Mouse (Mus musculus): ENCODE measurements around the gene B3gat3. TPM values are rescaled to one million over a fixed set of nuclear protein-coding genes. Genes with fewer than 3 reads are reported as not detected.

The B3gat3 gene
- polyA plus RNA-seq, 1 experiment from 2014 or later = 39.6 TPM

Other genes with a start within 250 kb of the B3gat3 start
- 53.3 TPM for gene Slc3a2, start 197.0 kb upstream of the B3gat3 start, polyA plus RNA-seq (2014; fragmentation: Illumina TruSeq; extraction: RNeasy Lipid Tissue Mini Kit (QIAGEN cat#74804); ENCODE audit: low read depth, low replicate concordance)
- 21.9 TPM for gene Wdr74, start 184.5 kb upstream of the B3gat3 start, polyA plus RNA-seq (2014; fragmentation: Illumina TruSeq; extraction: RNeasy Lipid Tissue Mini Kit (QIAGEN cat#74804); ENCODE audit: low read depth, low replicate concordance)
- gene 1700092M07Rik, start 179.7 kb upstream of the B3gat3 start, polyA plus RNA-seq (2014; fragmentation: Illumina TruSeq; extraction: RNeasy Lipid Tissue Mini Kit (QIAGEN cat#74804); ENCODE audit: low read depth, low replicate concordance) = not detected
- 51.6 TPM for gene Stx5a, start 179.0 kb upstream of the B3gat3 start, polyA plus RNA-seq (2014; fragmentation: Illumina TruSeq; extraction: RNeasy Lipid Tissue Mini Kit (QIAGEN cat#74804); ENCODE audit: low read depth, low replicate concordance)
- gene Nxf1, start 163.3 kb upstream of the B3gat3 start, polyA plus RNA-seq (2014; fragmentation: Illumina TruSeq; extraction: RNeasy Lipid Tissue Mini Kit (QIAGEN cat#74804); ENCODE audit: low read depth, low replicate concordance) = 80.9 TPM
- 132 TPM for gene Tmem223, start 149.4 kb upstream of the B3gat3 start, polyA plus RNA-seq (2014; fragmentation: Illumina TruSeq; extraction: RNeasy Lipid Tissue Mini Kit (QIAGEN cat#74804); ENCODE audit: low read depth, low replicate concordance)
- gene Tmem179b, start 145.9 kb upstream of the B3gat3 start, polyA plus RNA-seq (2014; fragmentation: Illumina TruSeq; extraction: RNeasy Lipid Tissue Mini Kit (QIAGEN cat#74804); ENCODE audit: low read depth, low replicate concordance) = 18.0 TPM
- gene Taf6l, start 134.0 kb upstream of the B3gat3 start, polyA plus RNA-seq (2014; fragmentation: Illumina TruSeq; extraction: RNeasy Lipid Tissue Mini Kit (QIAGEN cat#74804); ENCODE audit: low read depth, low replicate concordance) = 4.8 TPM
- gene Polr2g, start 121.8 kb upstream of the B3gat3 start, polyA plus RNA-seq (2014; fragmentation: Illumina TruSeq; extraction: RNeasy Lipid Tissue Mini Kit (QIAGEN cat#74804); ENCODE audit: low read depth, low replicate concordance) = 84.7 TPM
- gene Zbtb3, start 117.8 kb upstream of the B3gat3 start, polyA plus RNA-seq (2014; fragmentation: Illumina TruSeq; extraction: RNeasy Lipid Tissue Mini Kit (QIAGEN cat#74804); ENCODE audit: low read depth, low replicate concordance) = 1.9 TPM
- gene Ttc9c, start 101.0 kb upstream of the B3gat3 start, polyA plus RNA-seq (2014; fragmentation: Illumina TruSeq; extraction: RNeasy Lipid Tissue Mini Kit (QIAGEN cat#74804); ENCODE audit: low read depth, low replicate concordance) = 19.7 TPM
- gene Hnrnpul2, start 100.4 kb upstream of the B3gat3 start, polyA plus RNA-seq (2014; fragmentation: Illumina TruSeq; extraction: RNeasy Lipid Tissue Mini Kit (QIAGEN cat#74804); ENCODE audit: low read depth, low replicate concordance) = 53.1 TPM
- gene AC129217.1, start 90.6 kb upstream of the B3gat3 start, polyA plus RNA-seq (2014; fragmentation: Illumina TruSeq; extraction: RNeasy Lipid Tissue Mini Kit (QIAGEN cat#74804); ENCODE audit: low read depth, low replicate concordance) = not detected
- gene Bscl2, start 82.9 kb upstream of the B3gat3 start, polyA plus RNA-seq (2014; fragmentation: Illumina TruSeq; extraction: RNeasy Lipid Tissue Mini Kit (QIAGEN cat#74804); ENCODE audit: low read depth, low replicate concordance) = 28.4 TPM
- not detected for gene Gng3, start 81.2 kb upstream of the B3gat3 start, polyA plus RNA-seq (2014; fragmentation: Illumina TruSeq; extraction: RNeasy Lipid Tissue Mini Kit (QIAGEN cat#74804); ENCODE audit: low read depth, low replicate concordance)
- 3.0 TPM for gene Lrrn4cl, start 69.6 kb upstream of the B3gat3 start, polyA plus RNA-seq (2014; fragmentation: Illumina TruSeq; extraction: RNeasy Lipid Tissue Mini Kit (QIAGEN cat#74804); ENCODE audit: low read depth, low replicate concordance)
- gene Ubxn1, start 48.9 kb upstream of the B3gat3 start, polyA plus RNA-seq (2014; fragmentation: Illumina TruSeq; extraction: RNeasy Lipid Tissue Mini Kit (QIAGEN cat#74804); ENCODE audit: low read depth, low replicate concordance) = 129 TPM
- gene Uqcc3, start 39.5 kb upstream of the B3gat3 start, polyA plus RNA-seq (2014; fragmentation: Illumina TruSeq; extraction: RNeasy Lipid Tissue Mini Kit (QIAGEN cat#74804); ENCODE audit: low read depth, low replicate concordance) = 58.9 TPM
- gene Lbhd1, start 36.6 kb upstream of the B3gat3 start, polyA plus RNA-seq (2014; fragmentation: Illumina TruSeq; extraction: RNeasy Lipid Tissue Mini Kit (QIAGEN cat#74804); ENCODE audit: low read depth, low replicate concordance) = 0.76 TPM
- not detected for gene Gm49403, start 36.4 kb upstream of the B3gat3 start, polyA plus RNA-seq (2014; fragmentation: Illumina TruSeq; extraction: RNeasy Lipid Tissue Mini Kit (QIAGEN cat#74804); ENCODE audit: low read depth, low replicate concordance)
- 33.7 TPM for gene 1810009A15Rik, start 31.5 kb upstream of the B3gat3 start, polyA plus RNA-seq (2014; fragmentation: Illumina TruSeq; extraction: RNeasy Lipid Tissue Mini Kit (QIAGEN cat#74804); ENCODE audit: low read depth, low replicate concordance)
- not detected for gene Gm49416, start 31.4 kb upstream of the B3gat3 start, polyA plus RNA-seq (2014; fragmentation: Illumina TruSeq; extraction: RNeasy Lipid Tissue Mini Kit (QIAGEN cat#74804); ENCODE audit: low read depth, low replicate concordance)
- 8.8 TPM for gene Ints5, start 27.4 kb upstream of the B3gat3 start, polyA plus RNA-seq (2014; fragmentation: Illumina TruSeq; extraction: RNeasy Lipid Tissue Mini Kit (QIAGEN cat#74804); ENCODE audit: low read depth, low replicate concordance)
- gene Ganab, start 22.3 kb upstream of the B3gat3 start, polyA plus RNA-seq (2014; fragmentation: Illumina TruSeq; extraction: RNeasy Lipid Tissue Mini Kit (QIAGEN cat#74804); ENCODE audit: low read depth, low replicate concordance) = 55.4 TPM
- 19.5 TPM for gene Rom1, start 9.0 kb downstream of the B3gat3 start, polyA plus RNA-seq (2014; fragmentation: Illumina TruSeq; extraction: RNeasy Lipid Tissue Mini Kit (QIAGEN cat#74804); ENCODE audit: low read depth, low replicate concordance)
- 11.8 TPM for gene Eml3, start 9.2 kb downstream of the B3gat3 start, polyA plus RNA-seq (2014; fragmentation: Illumina TruSeq; extraction: RNeasy Lipid Tissue Mini Kit (QIAGEN cat#74804); ENCODE audit: low read depth, low replicate concordance)
- gene Mta2, start 21.5 kb downstream of the B3gat3 start, polyA plus RNA-seq (2014; fragmentation: Illumina TruSeq; extraction: RNeasy Lipid Tissue Mini Kit (QIAGEN cat#74804); ENCODE audit: low read depth, low replicate concordance) = 34.6 TPM
- 9.8 TPM for gene Tut1, start 33.5 kb downstream of the B3gat3 start, polyA plus RNA-seq (2014; fragmentation: Illumina TruSeq; extraction: RNeasy Lipid Tissue Mini Kit (QIAGEN cat#74804); ENCODE audit: low read depth, low replicate concordance)
- 285 TPM for gene Eef1g, start 46.7 kb downstream of the B3gat3 start, polyA plus RNA-seq (2014; fragmentation: Illumina TruSeq; extraction: RNeasy Lipid Tissue Mini Kit (QIAGEN cat#74804); ENCODE audit: low read depth, low replicate concordance)
- gene Ahnak, start 68.9 kb downstream of the B3gat3 start, polyA plus RNA-seq (2014; fragmentation: Illumina TruSeq; extraction: RNeasy Lipid Tissue Mini Kit (QIAGEN cat#74804); ENCODE audit: low read depth, low replicate concordance) = 84.3 TPM
- not detected for gene Scgb1a1, start 167.6 kb downstream of the B3gat3 start, polyA plus RNA-seq (2014; fragmentation: Illumina TruSeq; extraction: RNeasy Lipid Tissue Mini Kit (QIAGEN cat#74804); ENCODE audit: low read depth, low replicate concordance)
- gene Asrgl1, start 215.3 kb downstream of the B3gat3 start, polyA plus RNA-seq (2014; fragmentation: Illumina TruSeq; extraction: RNeasy Lipid Tissue Mini Kit (QIAGEN cat#74804); ENCODE audit: low read depth, low replicate concordance) = 31.3 TPM

All from heart, adult 10 weeks (tissue).